Mouse (Mus musculus) bone marrow macrophage, adult 2 months (primary cell): Measurements from ENCODE around the gene Arsk. TPM values are rescaled to one million over a fixed set of nuclear protein-coding genes. Genes with fewer than 3 reads are reported as not detected.

ENCODE experiments used
- H3K27ac ChIP-seq: 2 replicates; pipeline ENCODE4 v1.5.1; 2012; ENCODE audit warnings: low read depth, low read length; ENCODE audit not compliant: insufficient read depth
- H3K4me1 ChIP-seq: 2 replicates; pipeline ENCODE4 v1.6.1; 2012; ENCODE audit warnings: low read length; ENCODE audit not compliant: control insufficient read depth, insufficient read depth
- H3K4me3 ChIP-seq: 2 replicates; pipeline ENCODE4 v1.5.1; 2012; ENCODE audit warnings: mild to moderate bottlenecking, low read length, moderate library complexity; ENCODE audit not compliant: insufficient read depth
- CTCF ChIP-seq: IDR thresholded peaks from 2 replicates; pipeline ENCODE4 v1.5.1; 2012; ENCODE audit warnings: low read depth, mild to moderate bottlenecking, low read length, moderate library complexity
- POLR2A ChIP-seq: IDR thresholded peaks from 2 replicates; pipeline ENCODE4 v1.6.1; 2012; ENCODE audit warnings: mild to moderate bottlenecking, low read depth, low read length, borderline replicate concordance
- polyA plus RNA-seq: library from polyadenylated mRNA; stranded (reverse); fragments of >200 nt; gene quantifications from 2 replicates; pipeline ENCODE4 v1.2.4, GENCODE M21; 2012; ENCODE audit not compliant: missing spikeins, insufficient read depth, insufficient read length

Gene Arsk
- polyA plus RNA-seq, 1 experiment = 26.7 TPM

GRCm38 (mm10) chr13:76064363-76064945 is 34.0 kb downstream of the Arsk start:
- H3K4me1 ChIP-seq = 0 out of 2 replicates have a peak, but pooled peaks cover 2% of the 10 kb centered on the region
- H3K27ac ChIP-seq = no peak overlapping the region
- H3K4me3 ChIP-seq = no peak overlapping the region
- TF ChIP-seq CTCF = no peak
- TF ChIP-seq POLR2A = no peak

- Histone ChIP-seq H3K27ac (no peak overlapping the region), H3K4me3 (no peak overlapping the region), H3K4me1 (0 out of 2 replicates have a peak, but pooled peaks cover 2% of the 10 kb centered on the region)
- TF ChIP-seq POLR2A (no peak), CTCF (no peak)
Observed at GRCm38 (mm10) chr13:76063548-76063947, 34.9 kb downstream of the Arsk start.

- H3K4me3 ChIP-seq = no peak overlapping the region
- H3K4me1 ChIP-seq = 0 out of 2 replicates have a peak, but pooled peaks cover 2% of the 10 kb centered on the region
- no peak overlapping the region for H3K27ac ChIP-seq
- TF ChIP-seq CTCF (no peak), POLR2A (no peak)
Observed at GRCm38 (mm10) chr13:76062569-76062968, 35.9 kb downstream of the Arsk start.

GRCm38 (mm10) chr13:76062126-76062525 is 36.3 kb downstream of the Arsk start:
- TF ChIP-seq POLR2A (no peak), CTCF (no peak)
- H3K4me1 ChIP-seq = 0 out of 2 replicates have a peak, but pooled peaks cover 2% of the 10 kb centered on the region
- H3K4me3 ChIP-seq = no peak overlapping the region
- no peak overlapping the region for H3K27ac ChIP-seq

GRCm38 (mm10) chr13:76059591-76059990 is 38.9 kb downstream of the Arsk start:
- H3K27ac ChIP-seq = no peak overlapping the region
- H3K4me3 ChIP-seq = no peak overlapping the region
- H3K4me1 ChIP-seq = peaks cover 6% of the 10 kb centered on the region
- TF ChIP-seq CTCF (no peak), POLR2A (no peak)

GRCm38 (mm10) chr13:76057267-76058069 is 41.0 kb downstream of the Arsk start:
- TF ChIP-seq CTCF (no peak), POLR2A (no peak)
- Histone ChIP-seq H3K4me1 (peaks cover 6% of the 10 kb centered on the region), H3K4me3 (no peak overlapping the region), H3K27ac (no peak overlapping the region)

GRCm38 (mm10) chr13:76056896-76057266 is 41.6 kb downstream of the Arsk start, which contains the start of gene Gpr150:
Gene Gpr150 (minus strand): TSS chr13:76056996.
- H3K4me1 ChIP-seq = peaks cover 6% of the 10 kb centered on the region
- no peak for TF ChIP-seq POLR2A
- no peak for TF ChIP-seq CTCF
- H3K4me3 ChIP-seq = peak within 1 kb of the TSS; percentile 61
- H3K27ac ChIP-seq = no peak within 1 kb of the TSS

GRCm38 (mm10) chr13:76056261-76056724 is 42.2 kb downstream of the Arsk start:
- TF ChIP-seq CTCF = no peak; the same call in 1 of the 2 replicates
- no peak for TF ChIP-seq POLR2A
- Histone ChIP-seq H3K4me3 (peak overlapping the region; percentile 61), H3K27ac (no peak overlapping the region), H3K4me1 (peaks cover 6% of the 10 kb centered on the region)

GRCm38 (mm10) chr13:76055391-76056232 is 42.8 kb downstream of the Arsk start:
- Histone ChIP-seq H3K27ac (no peak overlapping the region), H3K4me3 (peak overlapping the region; percentile 61), H3K4me1 (peaks cover 6% of the 10 kb centered on the region)
- TF ChIP-seq POLR2A (no peak), CTCF (no peak)
